Mouse (Mus musculus): ENCODE results near the gene Pde9a.

Pde9a gene

DNA sequence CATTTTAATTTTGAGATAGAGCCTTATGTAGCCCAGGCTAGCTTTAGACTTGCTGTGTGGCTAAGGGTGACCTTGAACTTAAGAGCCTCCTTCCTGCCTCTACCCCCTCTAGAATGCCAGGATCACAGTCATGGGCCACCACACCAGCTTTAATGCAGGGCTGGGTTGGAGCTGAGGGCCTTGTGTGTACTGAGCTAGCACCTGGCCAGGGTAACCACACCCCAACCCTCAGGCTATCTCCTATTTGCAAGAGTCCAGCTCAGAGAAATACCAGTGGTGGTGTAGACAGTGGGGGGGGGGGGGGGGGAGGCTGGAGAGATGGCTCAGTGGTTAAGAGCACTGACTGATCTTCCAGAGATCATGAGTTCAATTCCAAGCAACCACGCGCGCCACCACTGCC is 139.8 kb downstream of the Pde9a start:
- TF ChIP-seq GATA4 (IDR thresholded peaks at IDR 0.05; ENCODE audit: insufficient replicate concordance, low read length), result no peak

All from liver, adult (tissue).